Mouse (Mus musculus): ENCODE data around the gene Alpk1.

DNA sequence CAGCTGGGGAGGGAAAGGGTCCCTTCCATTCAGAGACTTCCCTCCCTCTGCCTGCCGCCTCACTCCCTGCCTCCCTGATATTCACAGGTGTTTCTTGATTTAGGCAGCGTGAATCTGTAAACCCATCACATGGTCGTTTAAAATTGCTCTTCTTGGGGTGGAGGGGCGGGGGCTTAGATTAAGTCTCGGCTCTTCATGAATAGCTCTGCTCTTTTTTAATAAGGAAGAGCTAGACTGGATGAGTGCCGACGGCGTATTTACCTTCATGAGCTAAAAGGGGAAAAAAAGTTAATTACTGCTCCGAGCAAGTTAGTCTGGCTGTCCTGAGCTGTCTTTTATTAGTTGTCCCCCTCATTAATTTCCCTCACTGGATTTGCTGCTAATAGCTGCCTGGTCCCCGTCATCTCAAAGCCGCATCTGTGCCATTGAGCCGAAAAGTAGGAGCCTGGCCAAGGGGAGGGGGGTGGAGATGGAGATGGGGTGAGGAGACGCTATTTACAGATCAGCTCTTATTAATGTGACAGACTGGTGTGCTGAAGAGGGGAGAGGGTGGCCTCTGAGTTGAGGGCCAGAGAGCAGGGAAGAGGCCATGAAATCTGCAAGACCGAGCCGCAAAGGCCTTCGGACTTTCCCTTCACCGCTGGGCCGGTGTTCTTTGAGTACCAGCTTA, 134.0 kb downstream of the Alpk1 start:
- TF ChIP-seq CTCF (IDR thresholded peaks at IDR 0.05; ENCODE audit: control insufficient read depth, insufficient read depth, low read length) (no peak), POLR2A (IDR thresholded peaks at IDR 0.05; ENCODE audit: borderline replicate concordance, control insufficient read depth, low read depth, low read length) (no peak)

Measured in bone marrow, adult 2 months (tissue).